Mouse (Mus musculus) olfactory bulb, adult 2 months (tissue): ENCODE data around the gene Myo9b. TPM values are rescaled to one million over a fixed set of nuclear protein-coding genes. Genes with fewer than 3 reads are reported as not detected.
"Not testable (repeated sequence)": the region's sequence is repeated elsewhere in the genome, so short reads cannot be mapped to it uniquely, and the experiment has no call there.

Source experiments
- H3K27ac ChIP-seq: fragments of 200-500 bp; 2 replicates; pipeline ENCODE4 v1.5.1; 2012; ENCODE audit warnings: low read depth, low read length; ENCODE audit not compliant: insufficient read depth
- H3K4me1 ChIP-seq: fragments of 200-500 bp; 2 replicates; pipeline ENCODE4 v1.6.1; 2012; ENCODE audit warnings: low read length; ENCODE audit not compliant: control insufficient read depth, insufficient read depth
- H3K4me3 ChIP-seq: fragments of 200-500 bp; 2 replicates; pipeline ENCODE4 v1.5.1; 2012; ENCODE audit warnings: mild to moderate bottlenecking, low read depth, low read length, moderate library complexity; ENCODE audit not compliant: insufficient read depth
- CTCF ChIP-seq: fragments of 200-500 bp; IDR thresholded peaks from 2 replicates; pipeline ENCODE4 v1.5.1; 2012; ENCODE audit warnings: low read depth, mild to moderate bottlenecking, low read length, moderate library complexity; ENCODE audit not compliant: insufficient read depth
- POLR2A ChIP-seq: fragments of 200-500 bp; IDR thresholded peaks from 2 replicates; pipeline ENCODE4 v1.6.1; 2012; ENCODE audit warnings: mild to moderate bottlenecking, low read depth, low read length, moderate library complexity; ENCODE audit not compliant: insufficient read depth
- WGBS: fragments of 180-500 bp; shearing (Covaris S2); methylation state at CpG from one replicate; pipeline ENCODE4 v1.1.7; 2018; 5-methylcytosine and 5-hydroxymethylcytosine counted together
- polyA plus RNA-seq: library from polyadenylated mRNA; stranded (reverse); fragments of >200 nt; gene quantifications from 2 replicates; pipeline ENCODE4 v1.2.4, GENCODE M21; 2012; ENCODE audit warnings: low replicate concordance; ENCODE audit not compliant: missing spikeins, insufficient read depth, insufficient read length

The Myo9b gene
- polyA plus RNA-seq, 1 experiment: 390 TPM

- H3K4me3 ChIP-seq: no peak overlapping the region
- TF ChIP-seq POLR2A (no peak), CTCF (no peak)
- 95% methylated on average over 10 of the region's 10 CpGs for WGBS
- no peak overlapping the region for H3K27ac ChIP-seq
- H3K4me1 ChIP-seq: peaks cover 7% of the 10 kb centered on the region; the same call in 1 of the 2 replicates
Measured at GRCm38 (mm10) chr8:71290911-71291310, 18.4 kb downstream of the Myo9b start.

GRCm38 (mm10) chr8:71291351-71291750 is 18.8 kb downstream of the Myo9b start:
- Histone ChIP-seq H3K4me3 (no peak overlapping the region), H3K4me1 (peaks cover 7% of the 10 kb centered on the region; the same call in 1 of the 2 replicates), H3K27ac (no peak overlapping the region)
- WGBS: 92% methylated on average over 6 of the region's 6 CpGs
- TF ChIP-seq POLR2A (no peak), CTCF (no peak)

- H3K4me1 ChIP-seq, H3K4me3 ChIP-seq, H3K27ac ChIP-seq: not testable (repeated sequence)
- 88% methylated on average over 3 of the region's 3 CpGs for WGBS
Measured at GRCm38 (mm10) chr8:71293930-71294329, 21.4 kb downstream of the Myo9b start.

- Histone ChIP-seq H3K4me3 (no peak overlapping the region), H3K4me1 (no peaks in the 10 kb centered on the region), H3K27ac (no peak overlapping the region)
- TF ChIP-seq CTCF (no peak), POLR2A (no peak)
- 90% methylated on average over 2 of the region's 2 CpGs for WGBS
Measured at GRCm38 (mm10) chr8:71296188-71296621, 23.7 kb downstream of the Myo9b start.

GRCm38 (mm10) chr8:71296784-71297183 is 24.3 kb downstream of the Myo9b start:
- Histone ChIP-seq H3K4me1 (no peaks in the 10 kb centered on the region), H3K27ac (no peak overlapping the region), H3K4me3 (no peak overlapping the region)
- WGBS: 77% methylated on average over 2 of the region's 2 CpGs
- TF ChIP-seq CTCF (no peak), POLR2A (no peak)

DNA sequence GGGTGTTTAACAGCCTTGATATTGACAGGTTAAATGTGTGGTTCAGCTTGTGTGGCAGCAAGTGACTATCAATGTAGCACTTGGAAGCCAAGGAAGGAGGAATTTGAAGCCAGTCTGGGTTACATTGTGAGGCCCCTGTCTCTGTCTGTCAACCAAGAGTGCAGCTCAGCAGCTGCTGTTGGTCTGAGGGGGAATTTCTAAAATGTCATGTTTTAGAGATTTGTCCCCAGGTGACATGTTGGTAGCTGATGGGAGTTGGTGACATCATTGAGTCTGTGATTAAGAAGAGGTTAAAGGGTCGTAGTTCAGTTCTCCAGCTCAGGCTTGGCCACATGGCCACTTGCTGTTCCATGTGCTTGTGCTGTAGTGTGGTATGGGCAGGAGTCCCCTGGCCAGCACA is 24.9 kb downstream of the Myo9b start:
- 94% methylated on average over 1 of the region's 1 CpGs for whole genome bisulfite sequencing

GRCm38 (mm10) chr8:71299716-71300115 is 27.2 kb downstream of the Myo9b start:
- H3K27ac ChIP-seq: no peak overlapping the region
- TF ChIP-seq CTCF (no peak), POLR2A (no peak)
- WGBS: 94% methylated on average over 3 of the region's 3 CpGs
- H3K4me3 ChIP-seq: no peak overlapping the region
- H3K4me1 ChIP-seq: no peaks in the 10 kb centered on the region

More for the DNA sequence above, 24.9 kb downstream of the Myo9b start:
- H3K27ac ChIP-seq: no peak overlapping the region
- H3K4me3 ChIP-seq: no peak overlapping the region
- TF ChIP-seq CTCF (no peak), POLR2A (no peak)
- H3K4me1 ChIP-seq: no peaks in the 10 kb centered on the region

- Histone ChIP-seq H3K27ac (no peak overlapping the region), H3K4me3 (no peak overlapping the region), H3K4me1 (no peaks in the 10 kb centered on the region)
- 100% methylated on average over 1 of the region's 1 CpGs for WGBS
- TF ChIP-seq CTCF (no peak), POLR2A (no peak)
Measured at GRCm38 (mm10) chr8:71302788-71303187, 30.3 kb downstream of the Myo9b start.

GRCm38 (mm10) chr8:71303632-71304031 is 31.1 kb downstream of the Myo9b start:
- Histone ChIP-seq H3K27ac (no peak overlapping the region), H3K4me3 (no peak overlapping the region), H3K4me1 (no peaks in the 10 kb centered on the region)
- TF ChIP-seq POLR2A: no peak
- no peak for TF ChIP-seq CTCF
- 79% methylated on average over 1 of the region's 1 CpGs for WGBS

DNA sequence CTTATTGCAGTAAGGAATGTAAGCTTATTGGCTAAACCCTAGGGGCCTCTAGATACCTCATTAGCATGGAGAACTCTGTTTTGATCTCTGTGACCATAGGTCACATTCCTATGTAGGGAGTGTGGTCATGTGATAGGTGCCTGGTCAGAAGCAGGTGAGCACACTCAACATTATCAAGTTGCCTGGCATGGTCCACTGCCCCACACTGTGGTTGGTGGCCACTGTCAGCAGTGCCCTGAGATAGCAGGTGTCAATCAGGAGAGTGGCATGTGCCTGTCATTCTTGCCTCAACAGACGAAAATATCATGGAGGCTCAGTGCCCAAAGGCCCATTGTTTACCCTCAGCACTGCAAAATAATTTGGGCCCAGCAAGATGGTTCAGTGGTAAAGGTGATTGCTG is 33.5 kb downstream of the Myo9b start:
- 53% methylated on average over 1 of the region's 1 CpGs for WGBS

More for the DNA sequence above, 33.5 kb downstream of the Myo9b start:
- H3K4me1 ChIP-seq: 0 out of 2 replicates have a peak, but pooled peaks cover 4% of the 10 kb centered on the region
- TF ChIP-seq CTCF (no peak), POLR2A (no peak)
- no peak overlapping the region for H3K27ac ChIP-seq
- H3K4me3 ChIP-seq: no peak overlapping the region
